Mouse (Mus musculus): Measurements from ENCODE around the gene Pbx1. TPM values are rescaled to one million over a fixed set of nuclear protein-coding genes. Genes with fewer than 3 reads are reported as not detected.

Pbx1 gene
- total and polyA plus RNA-seq, 2 experiments from 2014 or later: 17.1 to 31.3 TPM

- no peak overlapping the region for H3K9ac ChIP-seq (replicated peaks; ENCODE audit: low read depth, low read length)
- no peak overlapping the region for H3K4me3 ChIP-seq (ENCODE audit: low read depth, low read length)
- H3K4me1 ChIP-seq (ENCODE audit: control insufficient read depth, insufficient read depth): 0 out of 2 replicates have a peak, but pooled peaks cover 7% of the 10 kb centered on the region
- H3K36me3 ChIP-seq (replicated peaks; ENCODE audit: control insufficient read depth, insufficient read depth, low read length): no peaks in the 10 kb centered on the region
- DNase-seq (ENCODE audit: low spot score) (peak; percentile 32), ATAC-seq (ENCODE audit: insufficient read depth, low read depth) (no peak)
- no peak overlapping the region for H3K4me2 ChIP-seq (ENCODE audit: low read depth, low read length)
- 37% methylated on average over 12 of the region's 12 CpGs for WGBS
- no peak overlapping the region for H3K27ac ChIP-seq (ENCODE audit: low read depth)
- no peaks in the 10 kb centered on the region for H3K9me3 ChIP-seq (replicated peaks; ENCODE audit: control insufficient read depth, low read length)
- no peaks in the 10 kb centered on the region for H3K27me3 ChIP-seq (ENCODE audit: control insufficient read depth, insufficient read depth, low read length)
- TF ChIP-seq CTCF (IDR thresholded peaks at IDR 0.05; ENCODE audit: low read depth): no peak
- no peak for TF ChIP-seq EP300 (IDR thresholded peaks at IDR 0.05; ENCODE audit: low read depth)
Observed at GRCm38 (mm10) chr1:168473255-168474069, 41.4 kb upstream of the Pbx1 start.

- no peak for ATAC-seq (ENCODE audit: insufficient read depth, low read depth)
- H3K4me3 ChIP-seq (ENCODE audit: low read depth, low read length): no peak overlapping the region
- WGBS: 70% methylated on average over 6 of the region's 6 CpGs
Observed at GRCm38 (mm10) chr1:168472545-168473254, 40.6 kb upstream of the Pbx1 start.

GRCm38 (mm10) chr1:168459426-168459825 lies 27.4 kb upstream of the Pbx1 start:
- Histone ChIP-seq H3K9me3 (replicated peaks; ENCODE audit: control insufficient read depth, low read length) (no peaks in the 10 kb centered on the region), H3K4me1 (ENCODE audit: control insufficient read depth, insufficient read depth) (no peaks in the 10 kb centered on the region), H3K27ac (ENCODE audit: low read depth) (no peak overlapping the region), H3K27me3 (ENCODE audit: control insufficient read depth, insufficient read depth, low read length) (no peaks in the 10 kb centered on the region), H3K9ac (replicated peaks; ENCODE audit: low read depth, low read length) (no peak overlapping the region), H3K4me3 (ENCODE audit: low read depth, low read length) (no peak overlapping the region), H3K36me3 (replicated peaks; ENCODE audit: control insufficient read depth, insufficient read depth, low read length) (no peaks in the 10 kb centered on the region), H3K4me2 (ENCODE audit: low read depth, low read length) (no peak overlapping the region)
- DNase-seq (ENCODE audit: low spot score) (no peak), ATAC-seq (ENCODE audit: insufficient read depth, low read depth) (no peak)
- 97% methylated on average over 1 of the region's 1 CpGs for WGBS
- TF ChIP-seq EP300 (IDR thresholded peaks at IDR 0.05; ENCODE audit: low read depth) (no peak), CTCF (IDR thresholded peaks at IDR 0.05; ENCODE audit: low read depth) (no peak)

More at GRCm38 (mm10) chr1:168472545-168473254, 40.6 kb upstream of the Pbx1 start:
- TF ChIP-seq CTCF (IDR thresholded peaks at IDR 0.05; ENCODE audit: low read depth) (no peak), EP300 (IDR thresholded peaks at IDR 0.05; ENCODE audit: low read depth) (no peak)
- no peak overlapping the region for H3K9ac ChIP-seq (replicated peaks; ENCODE audit: low read depth, low read length)
- DNase-seq (ENCODE audit: low spot score): no peak
- H3K36me3 ChIP-seq (replicated peaks; ENCODE audit: control insufficient read depth, insufficient read depth, low read length): no peaks in the 10 kb centered on the region
- no peak overlapping the region for H3K27ac ChIP-seq (ENCODE audit: low read depth)
- no peak overlapping the region for H3K4me2 ChIP-seq (ENCODE audit: low read depth, low read length)
- H3K27me3 ChIP-seq (ENCODE audit: control insufficient read depth, insufficient read depth, low read length): no peaks in the 10 kb centered on the region
- no peaks in the 10 kb centered on the region for H3K9me3 ChIP-seq (replicated peaks; ENCODE audit: control insufficient read depth, low read length)
- 0 out of 2 replicates have a peak, but pooled peaks cover 6% of the 10 kb centered on the region for H3K4me1 ChIP-seq (ENCODE audit: control insufficient read depth, insufficient read depth)

- DNase-seq (ENCODE audit: low spot score) (peak; percentile 51), ATAC-seq (ENCODE audit: insufficient read depth, low read depth) (no peak)
- Histone ChIP-seq H3K4me2 (ENCODE audit: low read depth, low read length) (no peak overlapping the region), H3K4me3 (ENCODE audit: low read depth, low read length) (no peak overlapping the region), H3K27me3 (ENCODE audit: control insufficient read depth, insufficient read depth, low read length) (no peaks in the 10 kb centered on the region), H3K9me3 (replicated peaks; ENCODE audit: control insufficient read depth, low read length) (no peaks in the 10 kb centered on the region), H3K27ac (ENCODE audit: low read depth) (no peak overlapping the region), H3K9ac (replicated peaks; ENCODE audit: low read depth, low read length) (no peak overlapping the region), H3K4me1 (ENCODE audit: control insufficient read depth, insufficient read depth) (no peaks in the 10 kb centered on the region), H3K36me3 (replicated peaks; ENCODE audit: control insufficient read depth, insufficient read depth, low read length) (no peaks in the 10 kb centered on the region)
- peak; percentile 60 for TF ChIP-seq CTCF (IDR thresholded peaks at IDR 0.05; ENCODE audit: low read depth)
- TF ChIP-seq EP300 (IDR thresholded peaks at IDR 0.05; ENCODE audit: low read depth): no peak
- WGBS: 62% methylated on average over 7 of the region's 7 CpGs
Observed at GRCm38 (mm10) chr1:168457191-168457747, 25.2 kb upstream of the Pbx1 start.

- no peak overlapping the region for H3K4me2 ChIP-seq (ENCODE audit: low read depth, low read length)
- 82% methylated on average over 8 of the region's 8 CpGs for WGBS
- no peaks in the 10 kb centered on the region for H3K4me1 ChIP-seq (ENCODE audit: control insufficient read depth, insufficient read depth)
- DNase-seq (ENCODE audit: low spot score) (no peak), ATAC-seq (ENCODE audit: insufficient read depth, low read depth) (no peak)
- H3K9me3 ChIP-seq (replicated peaks; ENCODE audit: control insufficient read depth, low read length): no peaks in the 10 kb centered on the region
- TF ChIP-seq CTCF (IDR thresholded peaks at IDR 0.05; ENCODE audit: low read depth) (no peak), EP300 (IDR thresholded peaks at IDR 0.05; ENCODE audit: low read depth) (no peak)
- H3K27ac ChIP-seq (ENCODE audit: low read depth): no peak overlapping the region
- H3K27me3 ChIP-seq (ENCODE audit: control insufficient read depth, insufficient read depth, low read length): no peaks in the 10 kb centered on the region
- H3K9ac ChIP-seq (replicated peaks; ENCODE audit: low read depth, low read length): no peak overlapping the region
- no peaks in the 10 kb centered on the region for H3K36me3 ChIP-seq (replicated peaks; ENCODE audit: control insufficient read depth, insufficient read depth, low read length)
- no peak overlapping the region for H3K4me3 ChIP-seq (ENCODE audit: low read depth, low read length)
Observed at GRCm38 (mm10) chr1:168455178-168455577, 23.1 kb upstream of the Pbx1 start.
